Mouse (Mus musculus): ENCODE data around the gene Xaf1. TPM values are rescaled to one million over a fixed set of nuclear protein-coding genes. Genes with fewer than 3 reads are reported as not detected.

Gene Xaf1
- polyA plus RNA-seq, 1 experiment = 23.9 TPM

DNA sequence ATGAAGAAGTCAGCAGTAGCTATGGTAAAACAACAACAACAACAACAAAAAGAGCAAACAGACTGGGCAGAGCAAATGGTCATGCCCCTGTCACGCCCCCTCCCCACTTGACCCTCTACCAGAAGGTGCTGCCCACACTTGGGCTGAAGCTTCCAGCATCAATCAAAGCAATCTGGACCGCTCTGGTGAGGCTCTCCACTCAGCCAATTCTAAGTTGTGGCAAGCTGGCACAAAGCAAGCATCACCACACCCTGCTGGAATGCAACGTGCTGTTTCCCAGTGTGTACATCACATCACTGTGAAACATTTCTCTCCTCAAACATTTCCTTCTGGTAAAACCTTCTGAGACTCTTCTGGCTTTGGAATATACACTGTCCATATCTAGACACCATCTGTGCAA, 28.1 kb upstream of the Xaf1 start:
- DNase-seq = no peak
- H3K36me3 ChIP-seq (ENCODE audit: control insufficient read depth, insufficient read depth, low read length) = no peaks in the 10 kb centered on the region
- WGBS = 74% methylated on average over 3 of the region's 3 CpGs
- H3K27me3 ChIP-seq (replicated peaks; ENCODE audit: control insufficient read depth, insufficient read depth, low read length) = no peaks in the 10 kb centered on the region
- no peaks in the 10 kb centered on the region for H3K4me1 ChIP-seq (ENCODE audit: control insufficient read depth, insufficient read depth, low read length)
- TF ChIP-seq POLR2A (IDR thresholded peaks at IDR 0.05; ENCODE audit: low read depth, low read length) (no peak), CTCF (conservative IDR thresholded peaks at IDR 0.05; ENCODE audit: insufficient read depth, insufficient read length, low read depth, low read length) (no peak)
- no peak overlapping the region for H3K27ac ChIP-seq (ENCODE audit: insufficient read depth, low read depth, low read length)
- no peak overlapping the region for H3K4me3 ChIP-seq (ENCODE audit: insufficient read depth, low read depth, low read length)

DNA sequence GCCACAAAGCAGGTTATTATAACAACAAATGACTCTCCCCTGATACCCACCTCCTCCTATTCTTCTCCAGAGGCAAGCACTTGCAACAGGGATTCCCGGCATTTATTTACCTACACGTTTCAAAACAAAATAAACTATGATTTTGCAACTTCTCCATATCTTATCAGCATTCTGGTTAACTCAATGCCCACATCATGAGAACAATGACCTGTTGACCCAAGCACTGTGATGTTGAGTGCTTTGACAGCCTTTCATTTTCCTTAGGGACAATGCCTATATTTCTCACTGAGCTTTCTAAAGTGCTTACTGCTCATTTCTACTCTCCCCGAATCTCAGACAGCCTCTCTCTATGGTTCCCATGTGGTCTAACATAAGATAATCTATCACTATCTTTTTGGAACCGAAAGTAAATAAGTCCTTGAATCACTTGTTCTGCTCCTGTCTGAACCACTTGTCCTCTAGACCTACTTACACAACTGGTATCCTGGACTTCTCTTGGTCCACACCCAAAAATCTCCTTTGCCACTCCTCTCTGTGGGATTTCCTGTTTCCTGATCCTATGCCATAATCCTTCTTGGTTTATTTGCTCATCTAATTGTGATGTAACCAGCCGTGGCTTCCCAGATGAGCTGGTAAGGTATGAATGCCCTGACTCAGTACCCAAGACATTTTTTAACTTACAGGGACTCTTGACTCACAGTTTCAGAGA, 20.1 kb upstream of the Xaf1 start:
- DNase-seq = no peak
- TF ChIP-seq CTCF (conservative IDR thresholded peaks at IDR 0.05; ENCODE audit: insufficient read depth, insufficient read length, low read depth, low read length) (no peak), POLR2A (IDR thresholded peaks at IDR 0.05; ENCODE audit: low read depth, low read length) (no peak)
- WGBS = 82% methylated on average over 5 of the region's 5 CpGs

DNA sequence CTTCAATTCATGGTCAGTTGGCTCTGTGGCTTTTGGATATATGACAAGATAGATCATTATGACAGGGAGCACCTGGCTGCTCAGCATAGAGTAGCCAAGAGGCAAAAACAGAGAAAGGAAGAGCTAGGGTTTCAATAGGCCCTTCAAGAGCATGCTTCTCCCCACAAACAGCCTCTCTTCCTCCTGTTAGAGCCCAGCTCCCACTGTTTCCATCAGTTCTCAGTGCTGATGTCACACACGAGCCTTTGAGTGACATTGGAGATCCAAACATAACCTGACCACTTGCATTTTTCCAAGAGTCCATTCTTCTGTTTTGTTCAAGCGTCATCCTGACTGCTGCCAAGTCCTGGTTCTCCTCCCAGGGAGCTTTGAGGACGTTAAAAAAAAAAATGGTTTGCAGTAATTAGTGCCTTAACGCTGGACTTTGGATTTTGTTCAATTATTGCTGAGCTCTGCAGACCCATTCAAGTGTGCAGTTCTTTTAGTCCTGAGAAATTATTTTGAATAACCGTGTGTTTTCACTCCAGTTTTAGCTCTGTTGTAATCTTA, 19.5 kb upstream of the Xaf1 start:
- TF ChIP-seq CTCF (conservative IDR thresholded peaks at IDR 0.05; ENCODE audit: insufficient read depth, insufficient read length, low read depth, low read length) = no peak
- TF ChIP-seq POLR2A (IDR thresholded peaks at IDR 0.05; ENCODE audit: low read depth, low read length) = no peak
- H3K4me1 ChIP-seq (ENCODE audit: control insufficient read depth, insufficient read depth, low read length) = peaks cover 18% of the 10 kb centered on the region; the same call in 1 of the 2 replicates
- peak overlapping the region; percentile 79 for H3K27ac ChIP-seq (ENCODE audit: insufficient read depth, low read depth, low read length)
- DNase-seq = peak; percentile 86
- H3K4me3 ChIP-seq (ENCODE audit: insufficient read depth, low read depth, low read length) = no peak overlapping the region
- 29% methylated on average over 5 of the region's 5 CpGs for WGBS
- H3K36me3 ChIP-seq (ENCODE audit: control insufficient read depth, insufficient read depth, low read length) = no peaks in the 10 kb centered on the region
- H3K27me3 ChIP-seq (replicated peaks; ENCODE audit: control insufficient read depth, insufficient read depth, low read length) = no peaks in the 10 kb centered on the region

More for the DNA sequence above, 20.1 kb upstream of the Xaf1 start:
- H3K27me3 ChIP-seq (replicated peaks; ENCODE audit: control insufficient read depth, insufficient read depth, low read length) = no peaks in the 10 kb centered on the region
- no peaks in the 10 kb centered on the region for H3K36me3 ChIP-seq (ENCODE audit: control insufficient read depth, insufficient read depth, low read length)
- peaks cover 18% of the 10 kb centered on the region; the same call in 1 of the 2 replicates for H3K4me1 ChIP-seq (ENCODE audit: control insufficient read depth, insufficient read depth, low read length)
- H3K27ac ChIP-seq (ENCODE audit: insufficient read depth, low read depth, low read length) = peak overlapping the region; percentile 79
- H3K4me3 ChIP-seq (ENCODE audit: insufficient read depth, low read depth, low read length) = no peak overlapping the region

DNA sequence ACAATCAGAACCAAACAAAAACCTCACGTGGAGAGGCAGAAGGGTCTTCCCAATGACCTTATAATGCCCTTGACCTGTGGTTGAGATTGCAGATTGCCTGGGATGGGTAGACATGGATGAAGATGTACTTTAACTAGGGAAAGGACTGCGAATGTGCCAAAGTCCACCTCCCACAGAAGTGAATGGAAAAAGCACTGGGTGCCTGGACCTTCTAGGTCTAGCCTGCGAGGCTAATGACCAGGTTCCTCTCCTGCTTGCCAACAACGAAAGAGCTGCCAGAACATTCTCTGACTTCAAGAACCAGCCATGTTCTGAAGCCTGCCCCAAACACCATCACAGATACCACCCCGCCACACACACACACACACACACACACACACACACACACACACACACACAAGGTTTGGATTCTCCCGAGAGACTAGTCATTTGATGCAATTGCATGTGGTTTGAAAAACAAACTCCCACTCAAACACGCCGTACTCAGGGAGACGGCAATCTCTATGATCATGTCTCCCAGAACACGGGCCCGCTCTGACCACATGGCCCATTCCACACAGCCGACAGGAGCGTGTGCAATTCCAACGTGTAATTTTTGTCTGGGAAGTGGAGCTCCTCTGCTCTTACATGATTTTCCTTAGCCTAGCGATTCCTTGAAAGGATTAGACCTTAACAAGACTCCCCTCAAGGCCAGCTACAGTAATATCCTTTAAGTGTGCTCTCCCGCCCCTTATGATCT, 17.8 kb upstream of the Xaf1 start:
- H3K27ac ChIP-seq (ENCODE audit: insufficient read depth, low read depth, low read length) = peak overlapping the region; percentile 71; the same call in 1 of the 2 replicates
- no peaks in the 10 kb centered on the region for H3K36me3 ChIP-seq (ENCODE audit: control insufficient read depth, insufficient read depth, low read length)
- H3K4me3 ChIP-seq (ENCODE audit: insufficient read depth, low read depth, low read length) = no peak overlapping the region
- H3K27me3 ChIP-seq (replicated peaks; ENCODE audit: control insufficient read depth, insufficient read depth, low read length) = no peaks in the 10 kb centered on the region
- TF ChIP-seq POLR2A (IDR thresholded peaks at IDR 0.05; ENCODE audit: low read depth, low read length) (no peak), CTCF (conservative IDR thresholded peaks at IDR 0.05; ENCODE audit: insufficient read depth, insufficient read length, low read depth, low read length) (no peak)
- H3K4me1 ChIP-seq (ENCODE audit: control insufficient read depth, insufficient read depth, low read length) = peaks cover 18% of the 10 kb centered on the region; the same call in 1 of the 2 replicates
- peak; percentile 79 for DNase-seq
- WGBS = 75% methylated on average over 16 of the region's 16 CpGs

DNA sequence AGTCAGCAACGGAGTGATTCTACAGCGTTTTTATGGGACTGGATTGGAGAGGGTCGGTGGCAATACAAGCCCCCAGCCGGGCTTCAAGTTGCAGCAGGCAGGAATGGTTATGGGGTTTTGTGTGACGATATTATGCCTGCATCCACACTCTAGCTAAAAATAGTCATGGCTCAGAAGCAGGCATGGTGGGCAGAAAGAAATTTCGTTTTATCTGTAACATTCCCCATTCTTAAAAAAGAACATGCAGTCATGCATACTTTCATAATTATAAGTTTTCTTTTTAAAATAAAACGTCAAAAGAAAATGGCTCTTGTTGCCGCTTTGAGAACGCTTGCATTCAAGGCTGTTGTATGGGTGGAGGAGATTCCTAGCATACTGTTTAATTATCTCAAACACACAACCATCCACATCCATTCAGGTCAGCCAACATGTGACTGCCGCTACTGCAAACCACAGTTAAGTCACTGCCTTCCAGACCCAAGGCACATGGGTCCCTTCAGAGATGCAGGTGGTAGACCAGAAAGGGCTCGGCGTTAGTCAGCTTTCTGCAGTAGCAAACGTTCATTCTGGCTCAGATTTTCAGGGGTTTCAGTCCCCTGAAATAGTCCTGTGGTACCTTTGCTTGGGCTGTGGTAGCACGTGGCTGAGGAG, 16.8 kb upstream of the Xaf1 start:
- TF ChIP-seq POLR2A (IDR thresholded peaks at IDR 0.05; ENCODE audit: low read depth, low read length) = no peak
- TF ChIP-seq CTCF (conservative IDR thresholded peaks at IDR 0.05; ENCODE audit: insufficient read depth, insufficient read length, low read depth, low read length) = no peak
- H3K4me3 ChIP-seq (ENCODE audit: insufficient read depth, low read depth, low read length) = no peak overlapping the region
- 86% methylated on average over 14 of the region's 14 CpGs for WGBS
- DNase-seq = no peak
- no peak overlapping the region for H3K27ac ChIP-seq (ENCODE audit: insufficient read depth, low read depth, low read length)
- H3K4me1 ChIP-seq (ENCODE audit: control insufficient read depth, insufficient read depth, low read length) = peaks cover 18% of the 10 kb centered on the region; the same call in 1 of the 2 replicates
- H3K27me3 ChIP-seq (replicated peaks; ENCODE audit: control insufficient read depth, insufficient read depth, low read length) = no peaks in the 10 kb centered on the region
- H3K36me3 ChIP-seq (ENCODE audit: control insufficient read depth, insufficient read depth, low read length) = no peaks in the 10 kb centered on the region

DNA sequence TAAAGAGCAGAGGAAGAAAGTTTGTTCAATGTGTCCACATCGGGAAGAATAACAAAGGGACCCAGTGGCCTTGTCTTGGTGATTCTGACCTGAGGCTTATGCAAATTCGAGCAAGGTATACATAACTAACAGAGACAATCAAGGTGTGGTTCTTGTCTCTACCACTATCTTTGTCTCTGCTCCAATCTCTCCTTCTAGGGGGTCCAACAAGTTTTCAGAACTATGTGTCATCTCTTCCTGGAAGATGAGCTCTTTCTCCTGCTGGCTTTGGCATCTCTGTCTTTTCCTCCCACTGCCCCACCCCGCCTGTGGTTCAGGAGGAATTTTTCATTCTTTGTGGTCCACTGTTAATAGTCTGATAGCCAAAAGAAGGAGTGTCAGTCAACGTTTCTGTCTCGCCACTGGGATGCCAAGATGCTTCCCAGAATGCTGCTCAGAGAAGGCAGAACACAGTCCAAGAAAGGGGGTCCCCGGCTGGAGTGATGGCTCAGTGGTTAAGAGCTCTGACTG, 15.4 kb upstream of the Xaf1 start:
- TF ChIP-seq POLR2A (IDR thresholded peaks at IDR 0.05; ENCODE audit: low read depth, low read length) (no peak), CTCF (conservative IDR thresholded peaks at IDR 0.05; ENCODE audit: insufficient read depth, insufficient read length, low read depth, low read length) (no peak)
- no peak for DNase-seq
- H3K27ac ChIP-seq (ENCODE audit: insufficient read depth, low read depth, low read length) = no peak overlapping the region
- H3K4me1 ChIP-seq (ENCODE audit: control insufficient read depth, insufficient read depth, low read length) = peaks cover 18% of the 10 kb centered on the region; the same call in 1 of the 2 replicates
- no peaks in the 10 kb centered on the region for H3K27me3 ChIP-seq (replicated peaks; ENCODE audit: control insufficient read depth, insufficient read depth, low read length)
- no peak overlapping the region for H3K4me3 ChIP-seq (ENCODE audit: insufficient read depth, low read depth, low read length)
- 87% methylated on average over 6 of the region's 6 CpGs for WGBS
- no peaks in the 10 kb centered on the region for H3K36me3 ChIP-seq (ENCODE audit: control insufficient read depth, insufficient read depth, low read length)
